Mouse (Mus musculus) adrenal gland, adult 18-20 months (tissue): ENCODE results near the gene Ndufs2. TPM values are rescaled to one million over a fixed set of nuclear protein-coding genes. Genes with fewer than 3 reads are reported as not detected.
A peak's percentile ranks its signal among the peaks of the same experiment; 100 is the strongest.

Experiments
- DNase-seq, 2 experiments: peaks; one replicate each; pipeline ENCODE4 v3.0.0; 2021 to 2022; ENCODE audit warnings: low spot score in 2 of 2
- long read RNA-seq, 2 experiments: library from polyadenylated mRNA; stranded (forward); transcript quantifications; one replicate each; pipeline ENCODE4 v2.0.0; 2021
- total RNA-seq, 2 experiments: library from RNA; stranded (reverse); gene quantifications; 1 replicate in 1 of 2; 2 replicates in 1 of 2; pipeline ENCODE4 v1.2.3; 2021

Gene Ndufs2
- 1,000 to 10,000 TPM in 1 of 2 experiments, 100 to 1,000 TPM in 1; 683 to 1,034 TPM for total RNA-seq
- long read RNA-seq, experiment 1, transcript Ndufs2-201 (13 exons, 1,623 nt) = major isoform, 400 of 488 reads
- long read RNA-seq, experiment 1, partial matches to known transcripts = 33 of 488 reads
- long read RNA-seq, experiment 1, other reads (novel, unspliced or antisense) = 55 of 488 reads
- long read RNA-seq, experiment 2, transcript Ndufs2-201 (13 exons, 1,623 nt) = major isoform, 851 of 1,037 reads
- long read RNA-seq, experiment 2, partial matches to known transcripts = 155 of 1,037 reads
- long read RNA-seq, experiment 2, other reads (novel, unspliced or antisense) = 29 of 1,037 reads

- no peak for DNase-seq
Measured at GRCm38 (mm10) chr1:171250680-171251593, at the start of gene Ndufs2. Gene Ndufs2 (minus strand): TSS chr1:171251388.

GRCm38 (mm10) chr1:171298226-171298625 lies 47.0 kb upstream of the Ndufs2 start:
- DNase-seq = no peak

DNA sequence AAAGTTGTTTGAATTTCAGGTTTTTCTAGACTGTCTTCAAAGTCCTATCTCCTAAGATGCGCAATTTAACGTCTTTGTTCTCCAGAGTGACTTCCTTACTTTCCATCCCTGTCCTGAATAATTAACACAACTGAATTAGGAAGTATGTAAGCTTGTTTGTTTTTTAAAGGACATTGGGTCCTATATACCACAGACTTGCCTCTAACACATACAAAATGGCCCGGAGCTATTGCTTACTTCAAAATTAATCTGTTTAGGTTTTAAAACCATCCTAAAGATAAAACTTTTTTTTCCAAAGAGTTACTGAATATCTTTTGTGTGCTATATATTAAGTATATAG lies 43.8 kb upstream of the Ndufs2 start:
- no peak for DNase-seq

DNA sequence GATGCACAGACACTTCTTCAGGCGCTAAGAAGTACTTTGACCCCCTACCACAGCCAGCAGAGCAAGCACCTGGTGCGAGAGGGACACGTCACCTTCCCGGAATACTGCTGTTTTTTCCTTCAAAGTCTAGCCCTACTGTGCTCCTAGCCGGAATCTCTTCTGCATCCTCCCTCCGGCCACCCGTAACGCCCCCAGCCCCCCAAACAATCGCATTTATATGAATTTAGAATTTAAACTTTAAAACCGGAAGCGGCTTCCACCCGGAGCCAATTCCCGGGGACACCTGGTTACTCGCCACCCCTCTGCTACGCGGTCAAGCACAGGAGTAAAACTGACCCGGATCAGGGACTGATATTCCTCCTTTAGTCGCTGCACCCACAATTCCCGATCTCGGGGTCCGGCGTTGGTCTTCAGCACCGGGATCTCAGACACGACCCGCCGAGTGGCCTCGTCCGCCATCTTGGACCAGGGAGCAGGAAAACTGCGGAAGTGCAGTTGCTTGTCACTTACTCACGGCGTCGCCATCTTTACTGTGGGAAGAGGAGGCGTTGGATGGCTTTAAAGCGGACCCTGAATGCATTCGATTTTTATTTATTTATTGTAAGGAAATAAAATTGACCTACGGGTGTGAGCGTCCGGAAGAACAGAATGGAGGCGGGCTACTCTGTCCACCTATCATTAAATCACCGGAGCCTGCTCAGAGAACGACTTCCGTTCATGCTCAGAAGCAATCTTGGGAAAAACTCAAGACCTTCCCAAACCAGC lies 43.3 kb upstream of the Ndufs2 start, which contains the start of gene Ufc1:
Gene Ufc1 (minus strand): TSS at position 727 of the 765 bp plus-strand sequence.
- DNase-seq = peak; percentile 69 to 81

GRCm38 (mm10) chr1:171293906-171294297 lies 42.7 kb upstream of the Ndufs2 start:
- DNase-seq = no peak

GRCm38 (mm10) chr1:171293351-171293750 lies 42.2 kb upstream of the Ndufs2 start:
- no peak for DNase-seq

- no peak for DNase-seq
Measured at GRCm38 (mm10) chr1:171288328-171288727, 37.1 kb upstream of the Ndufs2 start.

GRCm38 (mm10) chr1:171287136-171288081 lies 36.2 kb upstream of the Ndufs2 start, which contains the start of gene Usp21:
Gene Usp21 (minus strand): TSS chr1:171287991.
- peak; percentile 89 to 93 for DNase-seq

DNA sequence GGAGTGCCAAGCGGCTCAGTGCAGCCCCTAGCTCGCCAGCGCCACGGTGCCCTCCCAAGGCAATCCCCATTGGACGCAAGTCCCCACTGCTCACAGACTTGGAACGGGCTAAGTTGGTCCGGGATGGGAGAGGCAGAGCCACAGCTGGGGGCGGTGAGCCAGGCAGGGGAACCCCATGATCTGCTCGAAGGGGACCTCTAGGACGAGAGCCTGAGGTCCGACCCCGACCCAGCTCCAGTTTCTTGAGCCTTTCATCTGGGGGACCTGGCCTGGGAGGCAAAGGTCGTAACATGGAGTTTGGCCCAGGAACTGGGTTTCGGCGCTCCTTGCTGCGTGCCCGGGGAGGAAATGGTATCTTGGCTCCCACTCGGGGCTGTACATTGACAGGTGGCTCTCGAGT lies 35.3 kb upstream of the Ndufs2 start:
- no peak for DNase-seq

GRCm38 (mm10) chr1:171285096-171285892 lies 34.1 kb upstream of the Ndufs2 start:
- DNase-seq = no peak

GRCm38 (mm10) chr1:171284491-171284890 lies 33.3 kb upstream of the Ndufs2 start:
- DNase-seq = no peak

GRCm38 (mm10) chr1:171283188-171284160 lies 32.3 kb upstream of the Ndufs2 start:
- DNase-seq = no peak

DNA sequence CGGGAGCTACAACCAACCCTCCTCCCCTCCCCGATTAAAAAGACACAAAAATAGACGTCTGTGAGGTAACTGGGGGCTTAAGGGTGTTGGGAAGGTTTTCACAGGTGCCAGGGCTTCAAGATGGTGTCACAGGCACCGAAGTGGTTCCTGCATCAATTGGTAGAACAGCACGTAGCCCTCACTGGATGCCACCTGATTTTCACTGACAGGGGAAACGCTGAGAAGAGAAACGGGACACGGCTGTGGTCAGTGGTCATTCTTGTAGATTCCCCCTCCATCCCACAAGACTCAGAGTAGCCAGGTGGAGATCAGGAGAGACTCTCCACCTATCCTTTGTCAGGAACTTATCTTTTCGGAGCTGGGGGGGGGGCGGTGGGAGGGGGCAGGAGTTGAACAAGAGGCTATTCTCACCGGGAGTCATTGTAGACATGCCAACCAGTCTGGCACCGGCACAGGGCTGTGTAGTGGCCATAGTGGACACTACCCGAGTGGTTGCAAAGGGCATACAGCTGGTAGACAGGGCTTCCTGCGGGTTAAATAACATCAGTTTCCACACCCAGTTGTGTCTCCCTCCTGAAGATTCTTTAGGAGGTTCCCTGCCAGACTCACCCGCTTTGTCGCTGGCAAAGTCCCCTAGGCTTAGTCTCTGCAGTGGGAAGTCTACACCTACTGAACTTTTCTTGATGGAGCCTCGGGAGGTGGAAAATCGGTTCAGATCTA lies 31.1 kb upstream of the Ndufs2 start:
- no peak for DNase-seq

- peak; percentile 82 to 85 for DNase-seq
Measured at GRCm38 (mm10) chr1:171281528-171281923, 30.3 kb upstream of the Ndufs2 start.

DNA sequence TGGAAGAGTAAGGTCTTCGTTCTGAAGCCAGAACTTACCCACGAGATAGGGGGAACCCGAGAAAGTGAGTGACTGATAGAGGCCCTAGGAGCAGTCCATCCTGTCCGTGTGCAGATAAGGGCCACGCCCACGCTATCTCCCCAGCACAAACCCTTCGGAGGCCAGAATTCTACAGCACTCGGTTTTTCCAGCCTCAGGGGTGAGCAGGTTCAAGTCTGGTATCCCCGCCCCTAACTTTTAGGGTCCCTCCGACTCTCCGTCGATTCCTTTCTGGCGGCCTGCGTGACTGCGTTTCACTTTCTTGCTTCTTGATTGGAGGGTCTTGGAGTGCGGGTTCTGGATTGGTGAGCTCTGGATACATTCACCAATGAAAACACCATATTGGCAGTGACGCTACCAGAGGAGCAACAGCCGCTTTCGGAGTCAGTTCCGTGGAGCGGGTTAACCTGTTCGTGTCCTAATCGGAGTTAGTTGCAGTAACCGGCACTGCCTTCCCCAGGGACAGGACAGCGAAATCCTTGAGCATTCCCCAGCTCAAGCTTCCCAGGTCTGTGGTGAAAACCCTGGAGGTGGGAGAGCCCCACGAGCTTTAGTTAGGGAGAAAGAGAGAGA lies 29.8 kb upstream of the Ndufs2 start, which contains the start of gene Ppox:
Gene Ppox (minus strand): TSS at position 271 of the 612 bp plus-strand sequence.
- DNase-seq = peak; percentile 74 to 79

GRCm38 (mm10) chr1:171280250-171280915 lies 29.2 kb upstream of the Ndufs2 start:
- DNase-seq = peak in 1 of 2 experiments; percentile 16
